Mouse (Mus musculus): ENCODE measurements around the gene Trp53i11. TPM values are rescaled to one million over a fixed set of nuclear protein-coding genes. Genes with fewer than 3 reads are reported as not detected.
A peak's percentile ranks its signal among the peaks of the same experiment; 100 is the strongest.

The Trp53i11 gene
- polyA plus RNA-seq, 1 experiment from 2014 or later, result 48.9 TPM

DNA sequence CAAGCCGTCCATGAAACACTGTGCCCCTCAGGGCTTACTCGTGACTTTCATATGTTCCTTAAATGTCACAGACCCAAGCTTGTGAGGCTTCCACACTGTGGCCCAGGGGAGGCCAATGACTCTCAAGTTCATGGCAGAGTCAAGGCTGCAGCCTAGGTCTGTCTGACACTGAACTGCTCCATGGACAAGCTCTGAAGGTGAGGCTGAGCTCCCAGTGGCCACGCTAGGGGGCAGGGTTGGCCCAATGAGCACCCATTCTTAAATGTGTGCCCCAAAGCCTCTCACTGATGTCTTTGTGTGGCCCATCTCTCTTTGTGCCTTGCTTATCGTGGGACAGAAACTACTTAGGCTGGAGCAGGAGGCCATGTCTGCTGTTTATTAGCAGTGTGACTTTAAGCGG is 33.1 kb downstream of the Trp53i11 start:
- Histone ChIP-seq H3K9ac (ENCODE audit: low read length) (no peak overlapping the region), H3K4me3 (ENCODE audit: low read length) (no peak overlapping the region), H3K4me1 (replicated peaks; ENCODE audit: control insufficient read depth, insufficient read depth, low read length) (peaks cover 12% of the 10 kb centered on the region), H3K9me3 (ENCODE audit: control insufficient read depth, low read length) (no peaks in the 10 kb centered on the region), H3K4me2 (ENCODE audit: low read depth, low read length) (no peak overlapping the region), H3K27me3 (ENCODE audit: control insufficient read depth, insufficient read depth, low read depth, low read length) (no peaks in the 10 kb centered on the region), H3K27ac (ENCODE audit: low read length) (no peak overlapping the region), H3K36me3 (ENCODE audit: control insufficient read depth, insufficient read depth, low read length) (no peaks in the 10 kb centered on the region)
- ATAC-seq (ENCODE audit: low read depth), result no peak
- 59% methylated on average over 5 of the region's 5 CpGs for WGBS

DNA sequence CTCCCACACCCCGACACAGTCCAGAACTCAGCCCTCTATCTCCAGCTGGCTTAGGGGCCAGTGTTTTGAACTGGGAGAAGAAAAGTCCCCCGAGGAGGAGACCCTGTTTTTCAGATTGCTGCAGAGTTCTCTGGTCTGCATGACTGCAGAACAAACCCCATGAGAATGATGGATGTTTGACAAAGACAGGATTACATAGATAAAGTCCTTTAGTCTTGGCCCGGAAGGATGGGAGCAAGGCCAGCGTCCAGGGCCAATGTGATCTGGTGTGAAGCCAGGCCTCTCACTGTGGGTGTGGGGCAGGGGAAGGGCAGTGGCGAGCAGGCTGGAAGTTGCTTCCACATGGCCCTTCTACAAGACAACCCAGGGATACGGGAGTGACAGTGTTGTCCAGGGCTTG is 36.1 kb downstream of the Trp53i11 start:
- Histone ChIP-seq H3K4me1 (replicated peaks; ENCODE audit: control insufficient read depth, insufficient read depth, low read length) (peaks cover 14% of the 10 kb centered on the region), H3K9me3 (ENCODE audit: control insufficient read depth, low read length) (no peaks in the 10 kb centered on the region), H3K27me3 (ENCODE audit: control insufficient read depth, insufficient read depth, low read depth, low read length) (no peaks in the 10 kb centered on the region), H3K4me2 (ENCODE audit: low read depth, low read length) (no peak overlapping the region), H3K36me3 (ENCODE audit: control insufficient read depth, insufficient read depth, low read length) (no peaks in the 10 kb centered on the region), H3K4me3 (ENCODE audit: low read length) (no peak overlapping the region), H3K9ac (ENCODE audit: low read length) (no peak overlapping the region), H3K27ac (ENCODE audit: low read length) (no peak overlapping the region)
- no peak for ATAC-seq (ENCODE audit: low read depth)
- WGBS, result 28% methylated on average over 6 of the region's 6 CpGs

DNA sequence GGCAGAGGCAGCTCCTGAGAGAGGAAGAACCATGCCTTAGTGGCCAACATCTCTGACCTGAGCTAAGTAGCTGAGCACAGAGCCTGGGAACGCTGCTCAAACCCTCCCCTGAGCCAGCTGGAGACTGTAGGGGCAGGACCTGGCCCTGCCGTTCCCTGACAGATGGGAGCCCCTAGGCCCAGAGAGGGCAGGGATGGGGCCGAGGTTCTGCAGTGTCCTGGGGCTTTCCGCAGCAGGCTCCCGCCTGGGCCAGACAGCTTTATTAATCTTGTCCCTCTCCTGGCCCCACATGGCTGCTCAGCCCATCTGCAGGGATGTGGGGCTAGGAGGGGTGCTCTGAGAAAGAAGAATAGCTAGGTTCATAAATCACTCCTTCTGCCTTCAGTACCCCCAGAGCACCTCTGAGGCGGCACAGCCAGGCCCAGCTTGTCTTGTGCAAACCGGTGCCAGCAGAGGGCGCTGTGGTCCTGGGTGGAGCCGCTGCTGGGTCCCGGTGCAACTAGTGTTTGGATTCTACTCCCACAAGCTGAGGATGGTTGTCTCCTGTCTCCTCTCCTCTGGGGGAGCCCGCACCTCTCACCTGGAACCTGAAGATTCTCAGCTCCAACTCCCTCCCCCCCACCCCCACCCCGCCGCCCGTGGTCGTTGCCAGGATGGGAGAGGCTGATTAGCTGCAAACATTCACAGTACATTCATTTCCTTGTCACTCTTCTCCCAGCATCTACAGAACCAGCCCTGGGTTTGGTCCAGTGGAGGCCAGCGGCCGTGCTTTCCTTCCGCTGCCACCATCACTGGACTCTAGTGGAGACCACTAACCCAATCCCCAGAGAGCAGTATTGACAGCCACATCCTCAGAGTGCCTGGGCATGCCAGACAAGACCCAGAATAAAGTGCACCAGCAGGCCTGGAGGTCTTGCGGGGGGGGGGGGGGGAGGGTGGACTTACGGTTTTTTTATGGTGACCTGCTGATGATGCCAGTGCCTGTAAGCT is 39.6 kb downstream of the Trp53i11 start:
- no peak overlapping the region for H3K27ac ChIP-seq (ENCODE audit: low read length)

DNA sequence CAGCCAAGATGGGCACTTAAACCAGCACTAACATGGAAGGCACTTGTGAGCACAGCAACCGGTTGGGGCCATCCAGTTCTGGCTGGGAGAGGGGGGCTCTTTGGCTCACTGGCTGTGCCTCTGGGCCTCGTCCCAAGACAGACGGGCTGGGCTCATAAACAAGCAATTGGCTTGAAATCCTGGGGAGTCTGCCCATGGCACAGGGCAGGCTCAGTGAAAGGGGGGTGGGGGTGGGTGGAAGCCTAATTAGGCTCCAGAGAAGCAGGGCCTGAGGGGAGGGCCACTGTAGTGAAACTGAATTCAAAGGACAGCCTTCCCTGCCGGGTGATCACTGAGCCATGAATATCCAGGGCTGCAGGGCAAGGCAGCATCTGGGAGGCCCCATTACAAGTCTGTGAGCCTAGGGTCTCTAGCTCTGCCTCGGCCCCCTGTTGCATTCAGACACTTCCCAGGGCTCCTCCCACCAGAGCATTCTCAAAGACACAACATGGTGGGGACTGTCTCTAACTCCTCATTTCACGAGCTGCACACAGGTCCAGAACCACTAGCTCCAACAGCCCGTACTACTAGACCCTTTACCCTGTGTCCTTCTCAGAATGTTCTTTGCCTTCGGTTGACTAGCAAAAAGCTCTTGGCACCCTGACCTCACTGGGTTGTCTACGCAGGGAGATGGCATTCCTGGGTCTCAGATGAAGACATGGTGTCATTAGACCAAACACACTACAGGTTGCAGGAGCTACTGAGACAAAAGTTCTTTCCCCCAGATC is 40.5 kb downstream of the Trp53i11 start:
- Histone ChIP-seq H3K4me1 (replicated peaks; ENCODE audit: control insufficient read depth, insufficient read depth, low read length) (peaks cover 14% of the 10 kb centered on the region), H3K27ac (ENCODE audit: low read length) (no peak overlapping the region), H3K27me3 (ENCODE audit: control insufficient read depth, insufficient read depth, low read depth, low read length) (no peaks in the 10 kb centered on the region), H3K4me3 (ENCODE audit: low read length) (no peak overlapping the region), H3K36me3 (ENCODE audit: control insufficient read depth, insufficient read depth, low read length) (no peaks in the 10 kb centered on the region), H3K9me3 (ENCODE audit: control insufficient read depth, low read length) (no peaks in the 10 kb centered on the region), H3K4me2 (ENCODE audit: low read depth, low read length) (no peak overlapping the region), H3K9ac (ENCODE audit: low read length) (no peak overlapping the region)
- ATAC-seq (ENCODE audit: low read depth), result peak; percentile 75
- WGBS, result 55% methylated on average over 9 of the region's 9 CpGs

More for the DNA sequence above, 39.6 kb downstream of the Trp53i11 start:
- WGBS, result 17% methylated on average over 20 of the region's 20 CpGs
- H3K4me2 ChIP-seq (ENCODE audit: low read depth, low read length), result peak overlapping the region; percentile 11; the same call in 1 of the 2 replicates
- no peak overlapping the region for H3K9ac ChIP-seq (ENCODE audit: low read length)
- H3K4me1 ChIP-seq (replicated peaks; ENCODE audit: control insufficient read depth, insufficient read depth, low read length), result peaks cover 14% of the 10 kb centered on the region
- no peaks in the 10 kb centered on the region for H3K9me3 ChIP-seq (ENCODE audit: control insufficient read depth, low read length)
- H3K4me3 ChIP-seq (ENCODE audit: low read length), result no peak overlapping the region
- no peaks in the 10 kb centered on the region for H3K36me3 ChIP-seq (ENCODE audit: control insufficient read depth, insufficient read depth, low read length)
- peak; percentile 70 for ATAC-seq (ENCODE audit: low read depth)
- H3K27me3 ChIP-seq (ENCODE audit: control insufficient read depth, insufficient read depth, low read depth, low read length), result no peaks in the 10 kb centered on the region

DNA sequence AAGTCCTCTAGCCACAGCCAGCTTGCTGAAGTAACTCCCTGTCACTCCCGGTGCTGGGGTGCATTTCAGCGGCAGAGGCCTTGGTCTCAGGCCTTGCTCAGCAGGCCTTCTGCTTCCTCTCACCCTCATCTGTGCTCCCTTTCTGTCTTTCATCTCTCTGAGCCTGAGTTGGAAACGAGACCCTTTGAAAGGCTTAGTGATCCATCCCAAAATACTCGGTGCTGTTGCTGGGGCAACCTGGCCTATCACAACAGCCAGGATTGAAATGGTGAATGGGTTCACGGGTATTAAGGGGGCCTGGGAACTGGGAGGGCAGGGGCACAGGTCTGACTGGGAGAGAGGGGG is 41.1 kb downstream of the Trp53i11 start:
- no peak for ATAC-seq (ENCODE audit: low read depth)
- WGBS, result 41% methylated on average over 5 of the region's 5 CpGs
- no peaks in the 10 kb centered on the region for H3K9me3 ChIP-seq (ENCODE audit: control insufficient read depth, low read length)
- peaks cover 12% of the 10 kb centered on the region for H3K4me1 ChIP-seq (replicated peaks; ENCODE audit: control insufficient read depth, insufficient read depth, low read length)
- no peaks in the 10 kb centered on the region for H3K27me3 ChIP-seq (ENCODE audit: control insufficient read depth, insufficient read depth, low read depth, low read length)
- H3K36me3 ChIP-seq (ENCODE audit: control insufficient read depth, insufficient read depth, low read length), result no peaks in the 10 kb centered on the region
- H3K4me2 ChIP-seq (ENCODE audit: low read depth, low read length), result no peak overlapping the region
- H3K9ac ChIP-seq (ENCODE audit: low read length), result no peak overlapping the region
- no peak overlapping the region for H3K4me3 ChIP-seq (ENCODE audit: low read length)
- H3K27ac ChIP-seq (ENCODE audit: low read length), result no peak overlapping the region

DNA sequence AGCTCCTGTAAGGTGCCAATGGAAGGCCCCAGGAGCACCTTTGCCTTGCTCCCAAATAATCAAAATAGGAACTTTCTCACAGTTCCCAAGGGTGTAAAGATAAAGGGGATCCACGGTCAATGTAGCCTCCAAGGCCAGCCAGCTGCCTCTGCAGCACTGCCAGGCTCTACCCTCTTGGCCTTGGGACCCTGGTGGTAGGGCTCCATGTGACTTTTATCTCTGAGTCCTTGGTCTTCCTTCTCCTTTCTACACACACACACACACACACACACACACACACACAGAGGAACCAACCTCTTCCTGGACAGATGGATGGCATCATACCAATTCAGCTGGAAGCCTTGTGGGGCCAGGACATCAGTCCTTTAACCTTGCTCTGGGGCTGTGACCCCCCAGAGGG is 44.8 kb downstream of the Trp53i11 start:
- Histone ChIP-seq H3K27me3 (ENCODE audit: control insufficient read depth, insufficient read depth, low read depth, low read length) (no peaks in the 10 kb centered on the region), H3K9me3 (ENCODE audit: control insufficient read depth, low read length) (no peaks in the 10 kb centered on the region), H3K9ac (ENCODE audit: low read length) (no peak overlapping the region), H3K27ac (ENCODE audit: low read length) (no peak overlapping the region), H3K4me3 (ENCODE audit: low read length) (no peak overlapping the region), H3K36me3 (ENCODE audit: control insufficient read depth, insufficient read depth, low read length) (no peaks in the 10 kb centered on the region), H3K4me2 (ENCODE audit: low read depth, low read length) (no peak overlapping the region), H3K4me1 (replicated peaks; ENCODE audit: control insufficient read depth, insufficient read depth, low read length) (peaks cover 8% of the 10 kb centered on the region)
- no peak for ATAC-seq (ENCODE audit: low read depth)
- 40% methylated on average over 1 of the region's 1 CpGs for WGBS

DNA sequence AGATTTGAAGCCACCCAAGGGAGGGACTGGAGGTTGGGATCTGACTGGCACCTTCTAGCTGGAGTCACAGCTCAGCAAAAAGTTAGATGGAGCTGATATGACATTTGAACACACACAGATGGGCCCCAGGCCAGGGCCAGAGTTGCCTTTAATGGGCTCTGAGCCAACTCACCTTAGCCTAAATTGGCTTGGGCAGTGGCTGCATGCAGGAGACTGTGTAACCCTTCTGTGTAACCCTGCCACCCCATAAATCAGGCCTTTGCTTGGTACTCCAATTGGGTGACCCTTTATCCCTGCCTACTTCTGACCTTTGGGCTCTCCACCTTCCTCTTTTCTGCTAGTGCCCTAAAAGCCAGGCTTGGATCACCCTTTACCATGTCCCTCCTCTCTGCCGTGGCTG is 49.7 kb downstream of the Trp53i11 start:
- WGBS, result 30% methylated on average over 1 of the region's 1 CpGs
- Histone ChIP-seq H3K9ac (ENCODE audit: low read length) (no peak overlapping the region), H3K4me3 (ENCODE audit: low read length) (no peak overlapping the region), H3K9me3 (ENCODE audit: control insufficient read depth, low read length) (no peaks in the 10 kb centered on the region), H3K27me3 (ENCODE audit: control insufficient read depth, insufficient read depth, low read depth, low read length) (no peaks in the 10 kb centered on the region), H3K27ac (ENCODE audit: low read length) (no peak overlapping the region), H3K4me1 (replicated peaks; ENCODE audit: control insufficient read depth, insufficient read depth, low read length) (no peaks in the 10 kb centered on the region), H3K36me3 (ENCODE audit: control insufficient read depth, insufficient read depth, low read length) (no peaks in the 10 kb centered on the region), H3K4me2 (ENCODE audit: low read depth, low read length) (no peak overlapping the region)
- peak; percentile 17; the same call in 1 of the 2 replicates for ATAC-seq (ENCODE audit: low read depth)

DNA sequence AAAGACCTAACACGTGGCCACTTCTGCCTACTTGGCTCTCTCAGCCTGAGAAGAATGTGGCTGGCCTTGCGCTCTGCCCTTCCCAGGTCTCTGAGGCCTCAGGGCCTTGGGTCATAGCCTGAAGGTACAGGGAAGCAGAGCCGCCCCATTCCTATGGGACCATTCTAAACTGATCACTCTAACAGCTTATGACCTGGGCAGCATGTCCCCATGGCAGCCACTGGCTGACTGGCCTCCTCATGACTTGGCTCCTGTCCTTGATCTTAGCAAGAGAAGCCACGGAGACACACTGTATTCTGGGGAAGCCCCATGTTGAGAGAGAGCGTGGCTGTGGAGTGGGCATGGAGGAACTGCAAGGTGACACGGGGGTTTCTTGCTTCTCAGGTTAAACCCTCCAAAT is 51.5 kb downstream of the Trp53i11 start:
- H3K27ac ChIP-seq (ENCODE audit: low read length), result no peak overlapping the region
- H3K4me2 ChIP-seq (ENCODE audit: low read depth, low read length), result no peak overlapping the region
- no peak overlapping the region for H3K9ac ChIP-seq (ENCODE audit: low read length)
- H3K27me3 ChIP-seq (ENCODE audit: control insufficient read depth, insufficient read depth, low read depth, low read length), result no peaks in the 10 kb centered on the region
- H3K9me3 ChIP-seq (ENCODE audit: control insufficient read depth, low read length), result no peaks in the 10 kb centered on the region
- no peaks in the 10 kb centered on the region for H3K4me1 ChIP-seq (replicated peaks; ENCODE audit: control insufficient read depth, insufficient read depth, low read length)
- no peak overlapping the region for H3K4me3 ChIP-seq (ENCODE audit: low read length)
- no peak for ATAC-seq (ENCODE audit: low read depth)
- no peaks in the 10 kb centered on the region for H3K36me3 ChIP-seq (ENCODE audit: control insufficient read depth, insufficient read depth, low read length)
- WGBS, result 77% methylated on average over 6 of the region's 6 CpGs

DNA sequence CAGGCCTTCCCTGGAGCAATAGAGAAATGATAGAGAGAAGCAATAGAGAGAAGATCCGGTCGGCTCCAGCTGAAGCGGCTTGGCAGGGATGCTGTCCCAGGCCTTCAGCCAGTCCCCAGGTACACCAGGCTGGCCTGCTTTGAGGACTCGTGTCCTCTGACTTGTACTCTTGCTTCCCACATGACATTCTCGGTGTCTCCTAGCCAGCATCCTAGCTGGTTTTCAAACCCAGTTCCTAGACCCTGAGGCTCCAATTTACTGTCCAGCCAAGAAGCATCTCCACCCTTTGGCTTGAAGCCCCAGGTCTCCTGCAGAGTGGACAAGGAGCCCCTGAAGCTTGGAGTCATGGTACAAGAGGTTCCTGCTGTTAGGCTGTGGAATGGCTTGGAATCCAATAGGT is 54.8 kb downstream of the Trp53i11 start:
- 82% methylated on average over 5 of the region's 5 CpGs for WGBS
- Histone ChIP-seq H3K9me3 (ENCODE audit: control insufficient read depth, low read length) (no peaks in the 10 kb centered on the region), H3K27ac (ENCODE audit: low read length) (no peak overlapping the region), H3K27me3 (ENCODE audit: control insufficient read depth, insufficient read depth, low read depth, low read length) (no peaks in the 10 kb centered on the region), H3K9ac (ENCODE audit: low read length) (no peak overlapping the region), H3K4me2 (ENCODE audit: low read depth, low read length) (no peak overlapping the region), H3K4me1 (replicated peaks; ENCODE audit: control insufficient read depth, insufficient read depth, low read length) (no peaks in the 10 kb centered on the region), H3K36me3 (ENCODE audit: control insufficient read depth, insufficient read depth, low read length) (no peaks in the 10 kb centered on the region), H3K4me3 (ENCODE audit: low read length) (no peak overlapping the region)
- no peak for ATAC-seq (ENCODE audit: low read depth)

All from lung, embryonic 16.5 days (tissue).